17 mouse cellular contexts compared by ENCODE assay signal in genomic region chr8:104146717-104147494, GRCm38 (mm10). TPM values are rescaled to one million over a fixed set of nuclear protein-coding genes. Genes with fewer than 3 reads are reported as not detected.
A peak's percentile ranks its signal among the peaks of the same experiment; 100 is the strongest.
DNase-seq lines count a peak whose midpoint lies in the region; ATAC-seq lines count a peak whose summit lies in the region.
"Had no signal": no experiment of that assay in that cellular context is flagged by ENCODE, and none has a peak within 500 bp of the region (broad histone marks: within the 10 kb centered on the region; RNA-seq: fewer than 3 reads in every experiment).

No protein-coding gene starts in this region.

- WGBS in heart, embryonic 12.5 days, result 87% methylated on average over 15 of the region's 15 CpGs
- 86% methylated on average over 15 of the region's 15 CpGs for whole genome bisulfite sequencing in heart, embryonic 11.5 days (ENCODE audit: insufficient replicate concordance)
- 84% methylated on average over 15 of the region's 15 CpGs for WGBS in kidney, embryonic 14.5 days
- 82% methylated on average over 15 of the region's 15 CpGs for WGBS in kidney, embryonic 15.5 days
- 92% methylated on average over 15 of the region's 15 CpGs for WGBS in midbrain, embryonic 13.5 days
- 91% methylated on average over 15 of the region's 15 CpGs for WGBS in midbrain, embryonic 10.5 days

- no peak overlapping the region for H3K27ac ChIP-seq in heart, embryonic 12.5 days (ENCODE audit: poor library complexity, severe bottlenecking)
- H3K27ac ChIP-seq in heart, embryonic 11.5 days (ENCODE audit: low read depth, low read length), result no peak overlapping the region
- no peak overlapping the region for H3K27ac ChIP-seq in kidney, embryonic 14.5 days (ENCODE audit: low read depth, low read length)
- no peak overlapping the region for H3K27ac ChIP-seq in kidney, embryonic 15.5 days
- no peak overlapping the region for H3K27ac ChIP-seq in midbrain, embryonic 13.5 days
- H3K27ac ChIP-seq in midbrain, embryonic 10.5 days (replicated peaks), result no peak overlapping the region
- H3K27ac ChIP-seq: embryonic facial prominence, embryonic 10.5 days; gastrocnemius, adult 2 months; heart, embryonic 15.5 days; hindbrain, embryonic 10.5 days; left cerebral cortex, adult 2 months; liver, embryonic 13.5 days; lung, embryonic 15.5 days; neural tube, embryonic 13.5 days had no signal

- ATAC-seq in heart, embryonic 12.5 days (ENCODE audit: insufficient number of reproducible peaks, low FRiP score), result 0 out of 2 replicates have a peak, but pooled peaks have one; percentile 23
- ATAC-seq in heart, embryonic 11.5 days (replicated peaks; ENCODE audit: insufficient number of reproducible peaks, low FRiP score, low TSS enrichment), result no peak
- 0 out of 2 replicates have a peak, but pooled peaks have one; percentile 14 for ATAC-seq in kidney, embryonic 14.5 days (ENCODE audit: low FRiP score, low TSS enrichment)
- ATAC-seq in kidney, embryonic 15.5 days (replicated peaks; ENCODE audit: low FRiP score), result no peak
- 0 out of 2 replicates have a peak, but pooled peaks have one; percentile 29 for ATAC-seq in midbrain, embryonic 13.5 days

- no peak overlapping the region for H3K4me2 ChIP-seq in heart, embryonic 12.5 days
- no peak overlapping the region for H3K4me2 ChIP-seq in heart, embryonic 11.5 days
- H3K4me2 ChIP-seq in kidney, embryonic 14.5 days (replicated peaks; ENCODE audit: low read depth, low read length), result no peak overlapping the region
- H3K4me2 ChIP-seq in kidney, embryonic 15.5 days, result no peak overlapping the region
- no peak overlapping the region for H3K4me2 ChIP-seq in midbrain, embryonic 13.5 days (replicated peaks)
- H3K4me2 ChIP-seq: heart, embryonic 15.5 days; liver, embryonic 13.5 days; lung, embryonic 15.5 days; neural tube, embryonic 13.5 days had no signal

- no peak overlapping the region for H3K4me3 ChIP-seq in heart, embryonic 12.5 days
- no peak overlapping the region for H3K4me3 ChIP-seq in heart, embryonic 11.5 days (ENCODE audit: low read depth, low read length)
- H3K4me3 ChIP-seq in kidney, embryonic 14.5 days (ENCODE audit: low read length), result no peak overlapping the region
- no peak overlapping the region for H3K4me3 ChIP-seq in kidney, embryonic 15.5 days (replicated peaks)
- H3K4me3 ChIP-seq in midbrain, embryonic 13.5 days (replicated peaks), result no peak overlapping the region
- no peak overlapping the region for H3K4me3 ChIP-seq in midbrain, embryonic 10.5 days
- H3K4me3 ChIP-seq: embryonic facial prominence, embryonic 10.5 days; gastrocnemius, adult 2 months; heart, embryonic 15.5 days; hindbrain, embryonic 10.5 days; left cerebral cortex, adult 2 months; liver, embryonic 13.5 days; lung, embryonic 15.5 days; neural tube, embryonic 13.5 days had no signal

- no peaks in the 10 kb centered on the region for H3K27me3 ChIP-seq in heart, embryonic 12.5 days (replicated peaks)
- H3K27me3 ChIP-seq in heart, embryonic 11.5 days (ENCODE audit: control insufficient read depth, insufficient read depth, low read length), result no peaks in the 10 kb centered on the region
- H3K27me3 ChIP-seq in kidney, embryonic 14.5 days (ENCODE audit: control insufficient read depth, insufficient read depth, low read length), result no peaks in the 10 kb centered on the region
- no peaks in the 10 kb centered on the region for H3K27me3 ChIP-seq in kidney, embryonic 15.5 days
- no peaks in the 10 kb centered on the region for H3K27me3 ChIP-seq in midbrain, embryonic 13.5 days
- H3K27me3 ChIP-seq in midbrain, embryonic 10.5 days (ENCODE audit: low read depth, poor library complexity, severe bottlenecking), result no peaks in the 10 kb centered on the region
- H3K27me3 ChIP-seq: heart, embryonic 15.5 days; liver, embryonic 13.5 days; lung, embryonic 15.5 days; neural tube, embryonic 13.5 days had no signal

- no peak for DNase-seq in midbrain, embryonic 10.5 days (ENCODE audit: low spot score)
- no peak for DNase-seq in layer of hippocampus, adult 8-10 months (ENCODE audit: low spot score in 2 of 2)

- no peak overlapping the region for H3K9ac ChIP-seq in heart, embryonic 12.5 days
- H3K9ac ChIP-seq in heart, embryonic 11.5 days (ENCODE audit: low read depth, low read length), result no peak overlapping the region
- H3K9ac ChIP-seq in kidney, embryonic 14.5 days (ENCODE audit: low read depth, low read length), result no peak overlapping the region
- no peak overlapping the region for H3K9ac ChIP-seq in kidney, embryonic 15.5 days
- no peak overlapping the region for H3K9ac ChIP-seq in midbrain, embryonic 13.5 days (replicated peaks)
- H3K9ac ChIP-seq: heart, embryonic 15.5 days; liver, embryonic 13.5 days; lung, embryonic 15.5 days; neural tube, embryonic 13.5 days had no signal

- H3K9me3 ChIP-seq in heart, embryonic 12.5 days (replicated peaks), result no peaks in the 10 kb centered on the region
- no peaks in the 10 kb centered on the region for H3K9me3 ChIP-seq in heart, embryonic 11.5 days (replicated peaks; ENCODE audit: control insufficient read depth, low read length)
- no peaks in the 10 kb centered on the region for H3K9me3 ChIP-seq in kidney, embryonic 14.5 days (ENCODE audit: control insufficient read depth, low read length)
- no peaks in the 10 kb centered on the region for H3K9me3 ChIP-seq in kidney, embryonic 15.5 days (replicated peaks)
- no peaks in the 10 kb centered on the region for H3K9me3 ChIP-seq in midbrain, embryonic 13.5 days
- no peaks in the 10 kb centered on the region for H3K9me3 ChIP-seq in midbrain, embryonic 10.5 days (replicated peaks)
- H3K9me3 ChIP-seq: embryonic facial prominence, embryonic 10.5 days; heart, embryonic 15.5 days; hindbrain, embryonic 10.5 days; liver, embryonic 13.5 days; lung, embryonic 15.5 days; neural tube, embryonic 13.5 days had no signal

- H3K4me1 ChIP-seq in heart, embryonic 12.5 days (replicated peaks), result no peaks in the 10 kb centered on the region
- H3K4me1 ChIP-seq in heart, embryonic 11.5 days (ENCODE audit: control insufficient read depth, insufficient read depth, low read length), result no peaks in the 10 kb centered on the region; the same call in 1 of the 2 replicates
- no peaks in the 10 kb centered on the region for H3K4me1 ChIP-seq in kidney, embryonic 14.5 days (ENCODE audit: control insufficient read depth, insufficient read depth, low read length)
- no peaks in the 10 kb centered on the region for H3K4me1 ChIP-seq in kidney, embryonic 15.5 days
- H3K4me1 ChIP-seq in midbrain, embryonic 13.5 days (replicated peaks), result no peaks in the 10 kb centered on the region
- no peaks in the 10 kb centered on the region for H3K4me1 ChIP-seq in midbrain, embryonic 10.5 days
- H3K4me1 ChIP-seq: heart, embryonic 15.5 days; liver, embryonic 13.5 days; lung, embryonic 15.5 days; neural tube, embryonic 13.5 days had no signal

- H3K36me3 ChIP-seq in heart, embryonic 12.5 days, result peaks cover 6% of the 10 kb centered on the region; the same call in 1 of the 2 replicates
- H3K36me3 ChIP-seq in heart, embryonic 11.5 days (ENCODE audit: control insufficient read depth, insufficient read depth, low read length), result no peaks in the 10 kb centered on the region
- H3K36me3 ChIP-seq in kidney, embryonic 14.5 days (ENCODE audit: control insufficient read depth, insufficient read depth, low read length), result no peaks in the 10 kb centered on the region
- H3K36me3 ChIP-seq in kidney, embryonic 15.5 days, result no peaks in the 10 kb centered on the region
- no peaks in the 10 kb centered on the region for H3K36me3 ChIP-seq in midbrain, embryonic 13.5 days
- no peaks in the 10 kb centered on the region for H3K36me3 ChIP-seq in midbrain, embryonic 10.5 days
- H3K36me3 ChIP-seq: embryonic facial prominence, embryonic 10.5 days; heart, embryonic 15.5 days; hindbrain, embryonic 10.5 days; liver, embryonic 13.5 days; lung, embryonic 15.5 days; neural tube, embryonic 13.5 days had no signal

RNA-seq across cellular contexts. Expression of gene Bean1, which starts 23.3 kb away (rescaled TPM):
- 0.27 and 0.28 TPM in 2 replicates for polyA plus RNA-seq in heart, embryonic 12.5 days (2016; fragmentation: Nextera tagmentation; extraction: Ambion mirVana)
- 0.16 and 0.20 TPM in 2 replicates for polyA plus RNA-seq in heart, embryonic 11.5 days (2014; fragmentation: Nextera tagmentation; extraction: Ambion mirVana)
- 2.1 and 3.3 TPM in 2 replicates for polyA plus RNA-seq in kidney, embryonic 14.5 days (2014; fragmentation: Nextera tagmentation; extraction: Ambion mirVana)
- polyA plus RNA-seq in kidney, embryonic 15.5 days (2015; fragmentation: Nextera tagmentation; extraction: Ambion mirVana), result 2.1 and 2.4 TPM in 2 replicates
- polyA plus RNA-seq in midbrain, embryonic 13.5 days (2015; fragmentation: Nextera tagmentation; extraction: Ambion mirVana), result 1.8 and 2.0 TPM in 2 replicates
- polyA plus RNA-seq in midbrain, embryonic 10.5 days (2016; fragmentation: Nextera tagmentation; extraction: Ambion mirVana), result 0.20 and 0.56 TPM in 2 replicates
- total RNA-seq in layer of hippocampus, adult 8-10 months (2022), result 1 to 10 TPM; 5.6 to 8.5 (median 6.2) TPM
- total RNA-seq: common myeloid progenitor, adult 5-6 weeks; megakaryocyte progenitor cell, adult 5-6 weeks had no signal
- polyA plus RNA-seq: liver, embryonic 13.5 days had no signal

RNA-seq across cellular contexts. Expression of gene Cdh5, which starts 45.5 kb away (rescaled TPM):
- 47.6 and 51.6 TPM in 2 replicates for polyA plus RNA-seq in heart, embryonic 12.5 days (2016; fragmentation: Nextera tagmentation; extraction: Ambion mirVana)
- 42.6 and 46.0 TPM in 2 replicates for polyA plus RNA-seq in heart, embryonic 11.5 days (2014; fragmentation: Nextera tagmentation; extraction: Ambion mirVana)
- 31.8 and 36.8 TPM in 2 replicates for polyA plus RNA-seq in kidney, embryonic 14.5 days (2014; fragmentation: Nextera tagmentation; extraction: Ambion mirVana)
- 35.9 and 38.3 TPM in 2 replicates for polyA plus RNA-seq in kidney, embryonic 15.5 days (2015; fragmentation: Nextera tagmentation; extraction: Ambion mirVana)
- 12.8 TPM in 2 replicates for polyA plus RNA-seq in midbrain, embryonic 13.5 days (2015; fragmentation: Nextera tagmentation; extraction: Ambion mirVana)
- polyA plus RNA-seq in midbrain, embryonic 10.5 days (2016; fragmentation: Nextera tagmentation; extraction: Ambion mirVana), result 12.2 and 13.9 TPM in 2 replicates
- total RNA-seq in layer of hippocampus, adult 8-10 months (2022), result 10 to 100 TPM in 1 of 4 experiments, 1 to 10 TPM in 3; 9.3 to 10.4 (median 9.7) TPM
- total RNA-seq: common myeloid progenitor, adult 5-6 weeks; megakaryocyte progenitor cell, adult 5-6 weeks had no signal

Comparison
In these comparisons a context has a peak if more than half of its experiments do, and no peak if none do; other contexts are left out.
1. ATAC-seq: peak in heart, embryonic 12.5 days (single experiment), kidney, embryonic 14.5 days (single experiment) and midbrain, embryonic 13.5 days (single experiment); none in heart, embryonic 11.5 days (single experiment) and kidney, embryonic 15.5 days (single experiment).